Mouse (Mus musculus) cerebellum, adult (tissue): Measurements from ENCODE around the gene Spata6.

Experiments used
- ATAC-seq: cut with Nextera tagmentation; 2 replicates; pipeline ENCODE4 v1.9.2; 2017; ENCODE audit warnings: mild to moderate bottlenecking, moderate library complexity, mixed read lengths; ENCODE audit not compliant: insufficient number of reproducible peaks, low FRiP score, low TSS enrichment

Spata6 gene

GRCm38 (mm10) chr4:111817478-111817877, 97.7 kb downstream of the Spata6 start:
- no peak for ATAC-seq

- ATAC-seq = no peak
These were observed 119.1 kb downstream of the Spata6 start for GRCm38 (mm10) chr4:111838882-111839281.

GRCm38 (mm10) chr4:111852626-111853025, 132.8 kb downstream of the Spata6 start:
- no peak for ATAC-seq

- no peak for ATAC-seq
These were observed 146.9 kb downstream of the Spata6 start for GRCm38 (mm10) chr4:111866701-111867100.

GRCm38 (mm10) chr4:111867743-111868401, 148.1 kb downstream of the Spata6 start:
- no peak for ATAC-seq
